Mouse (Mus musculus) midbrain, embryonic 10.5 days (tissue): ENCODE data around the gene Ogn. TPM values are rescaled to one million over a fixed set of nuclear protein-coding genes. Genes with fewer than 3 reads are reported as not detected.

ENCODE experiments used
- DNase-seq: peaks from one replicate; pipeline ENCODE4 v3.0.0-alpha.2; 2017; ENCODE audit warnings: low spot score
- H3K27ac ChIP-seq: fragments of 300-500 bp; sonication (generic); replicated peaks from 2 replicates; pipeline ENCODE4 v1.5.1; 2016; ENCODE audit warnings: mild to moderate bottlenecking
- H3K27me3 ChIP-seq: fragments of 300-500 bp; sonication (generic); 2 replicates; pipeline ENCODE4 v1.6.1; 2016; ENCODE audit warnings: low read depth, mild to moderate bottlenecking; ENCODE audit not compliant: poor library complexity, severe bottlenecking
- H3K36me3 ChIP-seq: fragments of 300-500 bp; sonication (generic); 2 replicates; pipeline ENCODE4 v1.6.1; 2016; ENCODE audit warnings: mild to moderate bottlenecking, moderate library complexity
- H3K4me1 ChIP-seq: fragments of 300-500 bp; sonication (generic); 2 replicates; pipeline ENCODE4 v1.6.1; 2016
- H3K4me3 ChIP-seq: fragments of 300-500 bp; sonication (generic); 2 replicates; pipeline ENCODE4 v1.5.1; 2016; ENCODE audit warnings: mild to moderate bottlenecking, moderate library complexity
- H3K9me3 ChIP-seq: fragments of 300-500 bp; sonication (generic); replicated peaks from 2 replicates; pipeline ENCODE4 v1.6.1; 2016; ENCODE audit warnings: mild to moderate bottlenecking
- WGBS: fragments of 180-500 bp; shearing (Covaris S2); methylation state at CpG from one replicate; pipeline ENCODE4 v1.1.7; 2016; 5-methylcytosine and 5-hydroxymethylcytosine counted together
- polyA plus RNA-seq: library from polyadenylated mRNA; unstranded; fragments of >200 nt; fragmentation: Nextera tagmentation; extraction: Ambion mirVana; gene quantifications from 2 replicates; pipeline ENCODE4 v1.2.1, GENCODE M21; 2016

Gene Ogn
- polyA plus RNA-seq, 1 experiment from 2014 or later, result 1.8 TPM

GRCm38 (mm10) chr13:49651781-49652351 is 44.0 kb downstream of the Ogn start:
- Histone ChIP-seq H3K27me3 (no peaks in the 10 kb centered on the region), H3K27ac (peak overlapping the region; percentile 85)

DNA sequence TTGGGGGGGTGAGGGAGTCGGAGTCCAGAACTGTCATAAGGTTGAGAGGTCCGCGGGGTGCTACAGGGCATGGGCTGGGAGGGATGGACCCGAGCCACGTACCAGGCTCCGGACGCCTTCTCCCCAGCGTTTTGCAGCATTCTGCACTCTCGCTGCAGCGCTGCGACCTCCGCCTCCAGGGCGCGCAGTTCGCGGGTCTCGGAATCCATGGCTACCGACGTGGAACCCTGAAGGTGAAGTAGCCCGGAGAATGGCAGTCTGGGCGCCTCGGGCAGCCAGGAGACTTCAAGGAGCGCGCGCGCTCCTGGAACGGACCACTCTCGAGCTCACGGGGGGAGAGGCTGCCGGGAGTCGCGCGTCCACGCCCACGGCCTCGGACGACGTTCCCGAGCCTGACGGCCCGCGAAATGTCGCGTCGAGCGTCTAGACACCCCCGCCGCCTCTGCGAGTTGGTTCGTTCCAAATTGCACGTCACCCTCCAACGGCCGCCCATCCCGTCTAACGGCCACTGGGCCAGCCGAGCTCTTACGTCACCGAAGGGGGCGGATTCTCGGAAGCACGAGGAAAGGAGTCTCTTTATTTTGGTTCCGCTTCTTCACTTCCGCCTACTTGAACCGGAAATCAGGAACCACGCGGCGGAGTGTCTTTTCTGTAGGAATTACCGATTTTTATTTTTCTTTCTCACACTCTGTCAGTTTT is 44.8 kb downstream of the Ogn start, which contains the start of the genes Cenpp and Nol8:
Gene Cenpp, minus strand, starts transcription at position 305 of the 699 bp plus-strand sequence.
Gene Nol8, plus strand, starts transcription at position 598 of the 699 bp plus-strand sequence.
- Histone ChIP-seq H3K27me3 (no peaks in the 10 kb centered on the region), H3K4me3 (peak within 1 kb of the TSS; percentile 85), H3K27ac (peak within 1 kb of the TSS; percentile 85), H3K4me1 (peaks cover 20% of the 10 kb centered on the region), H3K9me3 (no peaks in the 10 kb centered on the region), H3K36me3 (peaks cover 25% of the 10 kb centered on the region)
- WGBS, result under 1% methylated on average over 68 of the region's 68 CpGs
- peak; percentile 99 for DNase-seq

More at GRCm38 (mm10) chr13:49651781-49652351, 44.0 kb downstream of the Ogn start:
- WGBS, result 5% methylated on average over 4 of the region's 4 CpGs
- no peak for DNase-seq
- peaks cover 20% of the 10 kb centered on the region for H3K4me1 ChIP-seq
- peaks cover 18% of the 10 kb centered on the region for H3K36me3 ChIP-seq
- peak overlapping the region; percentile 85 for H3K4me3 ChIP-seq
- H3K9me3 ChIP-seq, result no peaks in the 10 kb centered on the region

- Histone ChIP-seq H3K9me3 (no peaks in the 10 kb centered on the region), H3K4me3 (peak overlapping the region; percentile 85), H3K36me3 (peaks cover 30% of the 10 kb centered on the region), H3K27ac (peak overlapping the region; percentile 85), H3K27me3 (no peaks in the 10 kb centered on the region), H3K4me1 (peaks cover 20% of the 10 kb centered on the region)
- WGBS, result under 1% methylated on average over 16 of the region's 16 CpGs
- DNase-seq, result no peak
Measured at GRCm38 (mm10) chr13:49653180-49653541, 45.3 kb downstream of the Ogn start.

Other genes with a start within 250 kb of the Ogn start
- gene Ippk, start 186.8 kb upstream of the Ogn start, polyA plus RNA-seq, result 18.5 and 20.3 TPM in 2 replicates
- gene Tes3-ps, start 114.7 kb upstream of the Ogn start, polyA plus RNA-seq, result 1.2 and 1.6 TPM in 2 replicates
- 0.53 and 0.97 TPM in 2 replicates for gene Ecm2, start 103.2 kb upstream of the Ogn start, polyA plus RNA-seq
- gene Aspn, start 63.6 kb upstream of the Ogn start, polyA plus RNA-seq, result 0.11 and 0.15 TPM in 2 replicates
- 1.1 TPM in 2 replicates for gene Omd, start 25.6 kb upstream of the Ogn start, polyA plus RNA-seq
- gene Cenpp, start 44.7 kb downstream of the Ogn start, polyA plus RNA-seq, result 32.1 and 38.4 TPM in 2 replicates
- gene Nol8, start 45.0 kb downstream of the Ogn start, polyA plus RNA-seq, result 22.7 and 23.9 TPM in 2 replicates
- gene Iars, start 74.1 kb downstream of the Ogn start, polyA plus RNA-seq, result 105 and 113 TPM in 2 replicates
- gene Gm30302, start 191.0 kb downstream of the Ogn start, polyA plus RNA-seq, result not detected in 2 replicates